Mouse (Mus musculus) large intestine, adult 2 months (tissue): ENCODE results near the gene Usp50. TPM values are rescaled to one million over a fixed set of nuclear protein-coding genes. Genes with fewer than 3 reads are reported as not detected.

Source experiments
- DNase-seq: peaks from one replicate; pipeline ENCODE4 v3.0.0-alpha.2; 2012; ENCODE audit warnings: low read depth, low spot score
- WGBS: fragments of 180-500 bp; shearing (Covaris S2); methylation state at CpG from one replicate; pipeline ENCODE4 v1.1.7; 2018; 5-methylcytosine and 5-hydroxymethylcytosine counted together
- polyA plus RNA-seq: library from polyadenylated mRNA; depleted of rRNA; stranded (reverse); fragments of >200 nt; gene quantifications from 2 replicates; pipeline ENCODE4 v1.2.3, GENCODE M21; 2012; rRNA removed

Gene Usp50
- polyA plus RNA-seq, 1 experiment = 0.52 TPM

DNA sequence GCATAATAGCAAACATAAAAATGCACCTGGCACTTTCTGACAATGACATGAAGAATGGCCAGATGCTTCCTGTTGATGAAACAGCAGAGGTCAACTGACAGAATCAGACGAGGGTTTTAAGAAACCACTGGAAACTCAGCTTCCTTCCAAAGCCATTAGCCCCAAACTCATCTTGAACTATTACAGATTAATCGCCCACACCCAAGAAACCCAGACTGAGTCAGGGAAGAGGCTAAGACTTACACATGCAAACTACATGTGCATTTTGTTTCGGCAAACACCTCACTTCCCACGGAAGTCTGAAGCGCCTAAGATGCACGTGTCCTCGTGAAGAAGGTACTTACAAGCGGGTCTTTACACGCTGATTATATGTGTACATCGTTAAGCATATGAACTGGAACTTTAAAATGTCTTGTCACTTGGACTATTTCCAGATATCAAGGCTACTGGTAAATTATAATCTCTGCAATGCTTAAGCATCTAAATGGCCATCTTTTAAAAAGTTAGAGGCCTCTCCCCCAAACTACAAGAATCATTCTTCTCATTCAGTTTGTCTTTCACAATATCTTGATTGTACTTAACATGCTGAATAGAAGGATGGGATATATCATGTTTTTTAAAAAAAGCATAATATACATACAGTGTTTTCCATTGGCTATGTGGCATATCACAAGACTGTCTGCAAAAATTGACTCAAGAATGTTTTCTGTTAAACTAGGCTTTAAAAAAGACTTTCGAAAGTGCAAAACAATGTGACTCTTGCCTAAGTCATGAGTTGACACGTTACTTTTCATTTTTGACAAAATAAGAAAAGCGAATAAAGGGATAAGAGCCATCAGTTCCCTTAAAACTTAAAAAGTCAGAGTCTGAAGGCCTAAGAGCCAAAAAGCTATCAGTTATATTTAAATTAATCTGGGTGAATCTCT lies 109.7 kb downstream of the Usp50 start:
- DNase-seq = no peak

GRCm38 (mm10) chr2:126668621-126669252 lies 114.5 kb downstream of the Usp50 start:
- peak; percentile 42 for DNase-seq
- WGBS = 57% methylated on average over 5 of the region's 5 CpGs

More for the DNA sequence above, 109.7 kb downstream of the Usp50 start:
- 24% methylated on average over 13 of the region's 13 CpGs for WGBS

GRCm38 (mm10) chr2:126665984-126666383 lies 117.3 kb downstream of the Usp50 start:
- WGBS = 78% methylated on average over 3 of the region's 3 CpGs
- no peak for DNase-seq

DNA sequence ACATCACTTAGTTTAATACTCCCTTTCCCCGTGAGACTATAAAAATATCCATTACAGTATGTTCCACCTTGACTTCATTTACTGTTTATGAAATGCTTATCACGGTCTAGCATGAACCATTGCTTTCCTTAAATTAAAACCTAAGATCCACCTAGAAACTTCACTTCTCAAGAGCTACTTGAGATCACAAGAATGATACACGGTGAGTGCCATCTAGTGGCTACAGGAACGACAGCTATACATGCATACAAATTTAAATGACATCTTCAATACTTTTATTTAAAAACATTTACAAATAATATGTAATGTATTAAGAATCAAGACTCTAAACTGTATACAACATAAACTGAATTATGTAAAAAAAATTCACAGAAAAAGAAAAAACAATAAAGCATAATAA lies 119.8 kb downstream of the Usp50 start:
- WGBS = 36% methylated on average over 4 of the region's 4 CpGs
- no peak for DNase-seq

Other genes with a start within 250 kb of the Usp50 start
- gene Slc27a2, start 231.1 kb downstream of the Usp50 start, polyA plus RNA-seq = 12.4 and 28.5 TPM in 2 replicates
- 1.1 and 1.6 TPM in 2 replicates for gene Hdc, start 164.2 kb downstream of the Usp50 start, polyA plus RNA-seq
- 9.2 and 9.8 TPM in 2 replicates for gene Gabpb1, start 107.1 kb downstream of the Usp50 start, polyA plus RNA-seq
- 8.6 and 15.9 TPM in 2 replicates for gene Usp8, start 76.1 kb downstream of the Usp50 start, polyA plus RNA-seq
- gene Trpm7, start 92.8 kb upstream of the Usp50 start, polyA plus RNA-seq = 3.4 and 5.6 TPM in 2 replicates
- 22.5 and 26.6 TPM in 2 replicates for gene Sppl2a, start 149.8 kb upstream of the Usp50 start, polyA plus RNA-seq
- gene Ap4e1, start 225.2 kb upstream of the Usp50 start, polyA plus RNA-seq = 1.3 and 2.3 TPM in 2 replicates